Mouse (Mus musculus): ENCODE measurements around the gene Tmem127.
"Not testable (repeated sequence)": the region's sequence is repeated elsewhere in the genome, so short reads cannot be mapped to it uniquely, and the experiment has no call there.

The Tmem127 gene

GRCm38 (mm10) chr2:127267854-127268253 is 20.1 kb downstream of the Tmem127 start:
- DNase-seq (ENCODE audit: low read depth, low spot score), result no peak

GRCm38 (mm10) chr2:127269491-127270299 is 22.0 kb downstream of the Tmem127 start, which contains the start of gene Stard7:
TSS of gene Stard7 (plus strand) at chr2:127270218.
- DNase-seq (ENCODE audit: low read depth, low spot score), result peak; percentile 99

GRCm38 (mm10) chr2:127270300-127271041 is 22.8 kb downstream of the Tmem127 start:
- peak; percentile 93 for DNase-seq (ENCODE audit: low read depth, low spot score)

- DNase-seq (ENCODE audit: low read depth, low spot score), result no peak
Observed at GRCm38 (mm10) chr2:127271042-127271515, 23.4 kb downstream of the Tmem127 start.

- not testable (repeated sequence) for DNase-seq (ENCODE audit: low read depth, low spot score)
Observed at GRCm38 (mm10) chr2:127272049-127272448, 24.3 kb downstream of the Tmem127 start.

GRCm38 (mm10) chr2:127272806-127273205 is 25.1 kb downstream of the Tmem127 start:
- peak; percentile 70 for DNase-seq (ENCODE audit: low read depth, low spot score)

GRCm38 (mm10) chr2:127274590-127274989 is 26.9 kb downstream of the Tmem127 start:
- DNase-seq (ENCODE audit: low read depth, low spot score), result no peak

GRCm38 (mm10) chr2:127275551-127276320 is 28.0 kb downstream of the Tmem127 start:
- no peak for DNase-seq (ENCODE audit: low read depth, low spot score)

GRCm38 (mm10) chr2:127278162-127278561 is 30.5 kb downstream of the Tmem127 start:
- no peak for DNase-seq (ENCODE audit: low read depth, low spot score)

GRCm38 (mm10) chr2:127292250-127292649 is 44.5 kb downstream of the Tmem127 start:
- no peak for DNase-seq (ENCODE audit: low read depth, low spot score)

- DNase-seq (ENCODE audit: low read depth, low spot score), result no peak
Observed at GRCm38 (mm10) chr2:127297001-127297805, 49.5 kb downstream of the Tmem127 start.

GRCm38 (mm10) chr2:127298056-127298455 is 50.3 kb downstream of the Tmem127 start:
- DNase-seq (ENCODE audit: low read depth, low spot score), result no peak

- DNase-seq (ENCODE audit: low read depth, low spot score), result peak; percentile 26
Observed at GRCm38 (mm10) chr2:127300701-127301100, 53.0 kb downstream of the Tmem127 start.

- DNase-seq (ENCODE audit: low read depth, low spot score), result peak; percentile 48
Observed at GRCm38 (mm10) chr2:127301883-127302282, 54.2 kb downstream of the Tmem127 start.

- DNase-seq (ENCODE audit: low read depth, low spot score), result not testable (repeated sequence)
Observed at GRCm38 (mm10) chr2:127304192-127304591, 56.5 kb downstream of the Tmem127 start.

GRCm38 (mm10) chr2:127304609-127305210 is 57.0 kb downstream of the Tmem127 start:
- DNase-seq (ENCODE audit: low read depth, low spot score), result no peak

- DNase-seq (ENCODE audit: low read depth, low spot score), result no peak
Observed at GRCm38 (mm10) chr2:127306123-127306522, 58.4 kb downstream of the Tmem127 start.

- DNase-seq (ENCODE audit: low read depth, low spot score), result no peak
Observed at GRCm38 (mm10) chr2:127307179-127307578, 59.5 kb downstream of the Tmem127 start.

- peak; percentile 59 for DNase-seq (ENCODE audit: low read depth, low spot score)
Observed at GRCm38 (mm10) chr2:127308660-127309059, 61.0 kb downstream of the Tmem127 start.

- DNase-seq (ENCODE audit: low read depth, low spot score), result no peak
Observed at GRCm38 (mm10) chr2:127310246-127310645, 62.5 kb downstream of the Tmem127 start.
